Mouse (Mus musculus): Measurements from ENCODE around the gene Tspan10. TPM values are rescaled to one million over a fixed set of nuclear protein-coding genes. Genes with fewer than 3 reads are reported as not detected.

Tspan10 gene
- total RNA-seq, 1 experiment, result not detected

GRCm38 (mm10) chr11:120488516-120488915 lies 46.1 kb downstream of the Tspan10 start:
- Histone ChIP-seq H3K4me3 (ENCODE audit: insufficient read depth in 1 of 2, low read depth in 1 of 2, low read length in 2 of 2, poor library complexity in 1 of 2, severe bottlenecking in 1 of 2) (no peak overlapping the region), H3K4me1 (ENCODE audit: control insufficient read depth in 2 of 2, insufficient read depth in 2 of 2, low read length in 2 of 2, poor library complexity in 1 of 2) (peaks cover 6 to 17% of the 10 kb centered on the region in 2 experiments; a peak in 2 of 4 replicates), H3K9ac (ENCODE audit: insufficient read depth, low read depth, low read length, poor library complexity, severe bottlenecking) (no peak overlapping the region), H3K9me3 (ENCODE audit: control insufficient read depth, insufficient read depth, low read depth, low read length) (no peaks in the 10 kb centered on the region), H3K36me3 (ENCODE audit: control insufficient read depth, insufficient read depth, low read length, poor library complexity, severe bottlenecking) (peaks cover 34% of the 10 kb centered on the region), H3K27ac (ENCODE audit: insufficient read depth, low read depth, low read length, poor library complexity, severe bottlenecking) (no peak overlapping the region)
- in situ Hi-C loops (cut with MboI; ENCODE audit: low sequenced_read_pairs in 2 of 2, unreplicated experiment in 2 of 2), result no loop called here
- no peak for DNase-seq (ENCODE audit: low read depth, low spot score)
- TF ChIP-seq MAFK (IDR thresholded peaks at IDR 0.05; ENCODE audit: insufficient read depth, low read depth, low read length) (no peak), HCFC1 (IDR thresholded peaks at IDR 0.05; ENCODE audit: borderline replicate concordance, insufficient read depth, low read length) (no peak), ZC3H11A (IDR thresholded peaks at IDR 0.05; ENCODE audit: borderline replicate concordance, low read depth, low read length) (no peak), ZNF384 (IDR thresholded peaks at IDR 0.05; ENCODE audit: low read depth, low read length) (no peak), CHD2 (IDR thresholded peaks at IDR 0.05; ENCODE audit: low read depth, low read length) (no peak)

- Histone ChIP-seq H3K9me3 (ENCODE audit: control insufficient read depth, insufficient read depth, low read depth, low read length) (no peaks in the 10 kb centered on the region), H3K27ac (ENCODE audit: insufficient read depth, low read depth, low read length, poor library complexity, severe bottlenecking) (no peak overlapping the region), H3K9ac (ENCODE audit: insufficient read depth, low read depth, low read length, poor library complexity, severe bottlenecking) (no peak overlapping the region), H3K36me3 (ENCODE audit: control insufficient read depth, insufficient read depth, low read length, poor library complexity, severe bottlenecking) (peaks cover 34% of the 10 kb centered on the region), H3K4me3 (ENCODE audit: insufficient read depth in 1 of 2, low read depth in 1 of 2, low read length in 2 of 2, poor library complexity in 1 of 2, severe bottlenecking in 1 of 2) (no peak overlapping the region), H3K4me1 (ENCODE audit: control insufficient read depth in 2 of 2, insufficient read depth in 2 of 2, low read length in 2 of 2, poor library complexity in 1 of 2) (peaks cover 3 to 17% of the 10 kb centered on the region in 2 experiments; a peak in 1 of 4 replicates)
- in situ Hi-C loops (cut with MboI; ENCODE audit: low sequenced_read_pairs in 2 of 2, unreplicated experiment in 2 of 2), result no loop called here
- TF ChIP-seq HCFC1 (IDR thresholded peaks at IDR 0.05; ENCODE audit: borderline replicate concordance, insufficient read depth, low read length) (no peak), ZC3H11A (IDR thresholded peaks at IDR 0.05; ENCODE audit: borderline replicate concordance, low read depth, low read length) (peak; percentile 30; the same call in 1 of the 2 replicates)
- peak; percentile 66 for DNase-seq (ENCODE audit: low read depth, low spot score)
These were observed 46.8 kb downstream of the Tspan10 start for GRCm38 (mm10) chr11:120489054-120489761.

DNA sequence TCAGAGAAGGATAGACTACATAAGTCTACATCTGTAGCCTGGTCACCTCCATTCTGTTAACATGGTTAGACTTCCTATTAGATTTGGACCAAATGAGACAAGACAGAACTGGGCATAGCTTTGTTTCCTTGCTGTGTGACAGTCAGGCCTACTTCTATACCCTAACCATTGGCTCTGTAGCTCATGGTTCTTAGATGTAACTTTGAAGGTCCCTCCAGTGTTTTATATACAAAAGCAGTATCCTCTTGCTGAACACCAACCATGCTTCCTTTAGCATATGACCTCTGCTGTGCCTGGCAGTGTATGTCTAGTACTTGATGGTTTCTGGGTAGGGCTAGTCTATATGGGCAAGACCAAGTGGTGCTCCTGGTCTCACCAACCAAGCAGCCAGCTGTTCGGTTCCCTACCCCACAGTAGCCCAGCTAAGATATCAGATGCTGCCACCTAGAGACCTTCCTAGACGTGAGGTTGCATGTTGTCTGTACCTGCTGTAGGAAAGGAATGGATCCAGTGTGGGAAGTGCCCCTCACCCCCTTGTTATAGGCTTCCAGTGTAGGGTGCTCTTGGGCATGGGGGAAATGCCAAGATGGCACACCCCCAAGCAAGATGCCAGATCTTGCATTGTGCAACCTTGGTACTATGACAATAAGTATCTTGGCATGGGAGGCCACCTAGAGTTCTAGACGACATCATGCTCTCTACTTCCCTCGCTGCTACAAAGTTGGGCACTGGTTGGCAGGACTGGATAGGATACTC lies 48.0 kb downstream of the Tspan10 start:
- no peak overlapping the region; the same call in 1 of the 2 replicates for H3K27ac ChIP-seq (ENCODE audit: insufficient read depth, low read depth, low read length, poor library complexity, severe bottlenecking)
- DNase-seq (ENCODE audit: low read depth, low spot score), result no peak
- no peak for TF ChIP-seq CHD2 (IDR thresholded peaks at IDR 0.05; ENCODE audit: low read depth, low read length)
- no peak for TF ChIP-seq HCFC1 (IDR thresholded peaks at IDR 0.05; ENCODE audit: borderline replicate concordance, insufficient read depth, low read length)
- peaks cover 44% of the 10 kb centered on the region for H3K36me3 ChIP-seq (ENCODE audit: control insufficient read depth, insufficient read depth, low read length, poor library complexity, severe bottlenecking)
- in situ Hi-C loops (cut with MboI; ENCODE audit: low sequenced_read_pairs in 2 of 2, unreplicated experiment in 2 of 2), result no loop called here
- peaks cover 3 to 16% of the 10 kb centered on the region in 2 experiments; a peak in 1 of 4 replicates for H3K4me1 ChIP-seq (ENCODE audit: control insufficient read depth in 2 of 2, insufficient read depth in 2 of 2, low read length in 2 of 2, poor library complexity in 1 of 2)
- H3K9me3 ChIP-seq (ENCODE audit: control insufficient read depth, insufficient read depth, low read depth, low read length), result no peaks in the 10 kb centered on the region
- no peak overlapping the region for H3K9ac ChIP-seq (ENCODE audit: insufficient read depth, low read depth, low read length, poor library complexity, severe bottlenecking)
- no peak overlapping the region for H3K4me3 ChIP-seq (ENCODE audit: insufficient read depth in 1 of 2, low read depth in 1 of 2, low read length in 2 of 2, poor library complexity in 1 of 2, severe bottlenecking in 1 of 2)

DNA sequence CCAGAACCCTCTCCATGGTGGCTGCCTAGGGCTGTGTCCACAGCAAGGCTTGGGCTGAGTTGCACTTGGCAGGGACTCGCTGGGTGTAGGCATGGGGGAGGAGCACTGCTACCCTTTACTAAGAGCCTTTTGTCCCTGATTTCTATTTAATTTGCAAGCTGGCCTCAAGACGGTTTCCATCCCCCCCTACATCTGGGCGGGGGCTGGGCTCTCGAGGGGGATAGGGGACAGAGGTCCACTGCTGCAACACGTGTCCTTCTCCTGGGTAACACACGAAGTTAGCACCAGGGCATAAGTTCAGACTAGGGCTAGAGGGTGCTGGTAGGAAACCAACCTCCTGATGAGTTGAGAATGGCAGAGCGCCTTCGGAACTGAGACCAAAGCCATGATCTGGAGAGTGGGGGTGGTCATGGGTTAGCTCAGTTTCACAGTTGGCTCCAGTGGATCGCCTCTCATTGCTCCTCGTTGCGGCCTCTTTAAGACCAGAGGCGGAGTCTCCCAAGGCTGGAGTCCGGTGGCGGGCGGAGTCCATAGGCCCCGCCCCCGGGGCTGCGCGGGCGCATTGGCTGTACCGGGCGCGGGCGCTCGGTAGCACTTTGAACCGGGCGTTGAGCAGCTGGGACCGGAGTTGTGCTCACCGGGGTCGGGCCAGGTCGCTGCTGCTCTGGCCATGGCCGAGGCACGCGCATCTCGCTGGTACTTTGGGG lies 49.0 kb downstream of the Tspan10 start, which contains the start of gene Slc25a10:
TSS of gene Slc25a10 (plus strand) at position 524 of the 707 bp plus-strand sequence.
- peak; percentile 74 for DNase-seq (ENCODE audit: low read depth, low spot score)
- Histone ChIP-seq H3K9ac (ENCODE audit: insufficient read depth, low read depth, low read length, poor library complexity, severe bottlenecking) (peak within 1 kb of the TSS; percentile 72), H3K4me1 (ENCODE audit: control insufficient read depth in 2 of 2, insufficient read depth in 2 of 2, low read length in 2 of 2, poor library complexity in 1 of 2) (peaks cover 3 to 12% of the 10 kb centered on the region in 2 experiments; a peak in 1 of 4 replicates), H3K4me3 (ENCODE audit: insufficient read depth in 1 of 2, low read depth in 1 of 2, low read length in 2 of 2, poor library complexity in 1 of 2, severe bottlenecking in 1 of 2) (peak within 1 kb of the TSS; percentile 72 to 84), H3K27ac (ENCODE audit: insufficient read depth, low read depth, low read length, poor library complexity, severe bottlenecking) (peak within 1 kb of the TSS; percentile 22; the same call in 1 of the 2 replicates), H3K36me3 (ENCODE audit: control insufficient read depth, insufficient read depth, low read length, poor library complexity, severe bottlenecking) (peaks cover 44% of the 10 kb centered on the region), H3K9me3 (ENCODE audit: control insufficient read depth, insufficient read depth, low read depth, low read length) (no peaks in the 10 kb centered on the region)
- TF ChIP-seq ZC3H11A (IDR thresholded peaks at IDR 0.05; ENCODE audit: borderline replicate concordance, low read depth, low read length) (no peak), ZNF384 (IDR thresholded peaks at IDR 0.05; ENCODE audit: low read depth, low read length) (no peak), MAFK (IDR thresholded peaks at IDR 0.05; ENCODE audit: insufficient read depth, low read depth, low read length) (no peak), CHD2 (IDR thresholded peaks at IDR 0.05; ENCODE audit: low read depth, low read length) (no peak), HCFC1 (IDR thresholded peaks at IDR 0.05; ENCODE audit: borderline replicate concordance, insufficient read depth, low read length) (no peak)
- in situ Hi-C loops (cut with MboI; ENCODE audit: low sequenced_read_pairs in 2 of 2, unreplicated experiment in 2 of 2), result no loop called here

Measured in ES-E14 (cell line).